Mouse (Mus musculus) megakaryocyte, embryonic 14.5 days (primary cell): ENCODE results near the gene Zfp113.

Experiments
- FLI1 ChIP-seq: IDR thresholded peaks from 2 replicates; pipeline ENCODE4 v1.6.1; 2012; ENCODE audit warnings: low read length, inconsistent platforms, mixed read lengths
- GATA1 ChIP-seq: IDR thresholded peaks from 3 replicates; pipeline ENCODE4 v1.6.1; 2012; ENCODE audit warnings: mixed read lengths, low read length, inconsistent platforms, borderline replicate concordance

- TF ChIP-seq GATA1 (no peak), FLI1 (no peak)
Measured at GRCm38 (mm10) chr5:138118041-138118440, 37.5 kb downstream of the Zfp113 start.
